ENCODE assay signal across 19 mouse cellular contexts in genomic region chrX:152279384-152279783, GRCm38 (mm10). TPM values are rescaled to one million over a fixed set of nuclear protein-coding genes. Genes with fewer than 3 reads are reported as not detected.
DNase-seq lines count a peak whose midpoint lies in the region; ATAC-seq lines count a peak whose summit lies in the region.
"Had no signal": no experiment of that assay in that cellular context is flagged by ENCODE, and none has a peak within 500 bp of the region (broad histone marks: within the 10 kb centered on the region; RNA-seq: fewer than 3 reads in every experiment).

No protein-coding gene starts in this region.

- H3K4me3 ChIP-seq in liver, embryonic 12.5 days: no peak overlapping the region

- H3K27ac ChIP-seq in liver, embryonic 12.5 days: no peak overlapping the region

- ATAC-seq in liver, embryonic 12.5 days: 0 out of 2 replicates have a peak, but pooled peaks have one; percentile 57
- ATAC-seq: activated CD4-positive, CD25-positive, alpha-beta regulatory T cell, adult 4 months; CD4-positive, CD25-positive, alpha-beta regulatory T cell, adult 4 months; Patski had no signal

- no peak overlapping the region for H3K4me2 ChIP-seq in liver, embryonic 12.5 days

- H3K9ac ChIP-seq in liver, embryonic 12.5 days: no peak overlapping the region

- intact Hi-C loops in heart, postnatal 14 days (cut with DNase I): no loop called here

- WGBS in liver, embryonic 12.5 days (ENCODE audit: insufficient replicate concordance): 76% methylated on average over 6 of the region's 6 CpGs

- peaks cover 17% of the 10 kb centered on the region for H3K4me1 ChIP-seq in liver, embryonic 12.5 days

- DNase-seq in heart, adult 11 months: peak; percentile 52
- no peak for DNase-seq in heart, postnatal 14 days
- no peak for DNase-seq in liver
- DNase-seq: adrenal gland, adult 2 months; adrenal gland, adult 8-10 months; adrenal gland, postnatal 10 days; adrenal gland, postnatal 14 days; adrenal gland, postnatal 25 days; adrenal gland, postnatal 36 days; B cell, adult 2 months; cerebellum, adult 11 months; cerebellum, adult 11-12 months; cerebellum, adult 18-20 months had no signal

- H3K27me3 ChIP-seq in liver, embryonic 12.5 days (replicated peaks): no peaks in the 10 kb centered on the region
- H3K27me3 ChIP-seq: CH12.LX, Patski had no signal

- H3K9me3 ChIP-seq in liver, embryonic 12.5 days (replicated peaks): no peaks in the 10 kb centered on the region
- H3K9me3 ChIP-seq: G1E had no signal

- peaks cover 22% of the 10 kb centered on the region for H3K36me3 ChIP-seq in liver, embryonic 12.5 days

RNA-seq across cellular contexts. Expression of gene Kdm5c, which starts 46.6 kb away (rescaled TPM):
- total RNA-seq in heart, postnatal 14 days (2021): 10 to 100 TPM; 41.4 to 61.8 TPM
- polyA plus RNA-seq in liver, embryonic 12.5 days (2016; fragmentation: Nextera tagmentation; extraction: Ambion mirVana): 36.0 and 36.5 TPM in 2 replicates

RNA-seq across cellular contexts. Expression of gene Kantr, which starts 47.9 kb away (rescaled TPM):
- total RNA-seq in heart, postnatal 14 days (2021): 1 to 10 TPM; 3.2 to 3.8 TPM
- polyA plus RNA-seq in liver, embryonic 12.5 days (2016; fragmentation: Nextera tagmentation; extraction: Ambion mirVana): 4.5 and 5.3 TPM in 2 replicates
